Mouse (Mus musculus) hindbrain, embryonic 12.5 days (tissue): ENCODE data around the gene Pcnp. TPM values are rescaled to one million over a fixed set of nuclear protein-coding genes. Genes with fewer than 3 reads are reported as not detected.
A peak's percentile ranks its signal among the peaks of the same experiment; 100 is the strongest.

Experiments used
- ATAC-seq: fragments of 200-750 bp; cut with Nextera tagmentation; 2 replicates; pipeline ENCODE4 v1.8.0; 2017; ENCODE audit warnings: moderate TSS enrichment; ENCODE audit not compliant: low FRiP score
- H3K27ac ChIP-seq: fragments of 300-500 bp; sonication (generic); 2 replicates; pipeline ENCODE4 v1.5.1; 2016; ENCODE audit warnings: mild to moderate bottlenecking
- H3K27me3 ChIP-seq: fragments of 300-500 bp; sonication (generic); 2 replicates; pipeline ENCODE4 v1.6.1; 2016; ENCODE audit warnings: mild to moderate bottlenecking
- H3K36me3 ChIP-seq: fragments of 300-500 bp; sonication (generic); 2 replicates; pipeline ENCODE4 v1.6.1; 2016; ENCODE audit warnings: mild to moderate bottlenecking
- H3K4me1 ChIP-seq: fragments of 300-500 bp; sonication (generic); 2 replicates; pipeline ENCODE4 v1.6.1; 2016
- H3K4me2 ChIP-seq: fragments of 300-500 bp; sonication (generic); replicated peaks from 2 replicates; pipeline ENCODE4 v1.6.1; 2016; ENCODE audit warnings: mild to moderate bottlenecking
- H3K4me3 ChIP-seq: fragments of 300-500 bp; sonication (generic); 2 replicates; pipeline ENCODE4 v1.5.1; 2016; ENCODE audit warnings: mild to moderate bottlenecking
- H3K9ac ChIP-seq: fragments of 300-500 bp; sonication (generic); 2 replicates; pipeline ENCODE4 v1.6.1; 2016; ENCODE audit warnings: mild to moderate bottlenecking, moderate library complexity
- H3K9me3 ChIP-seq: fragments of 300-500 bp; sonication (generic); replicated peaks from 2 replicates; pipeline ENCODE4 v1.6.1; 2016; ENCODE audit warnings: mild to moderate bottlenecking
- WGBS: fragments of 180-500 bp; shearing (Covaris S2); methylation state at CpG from one replicate; pipeline ENCODE4 v1.1.7; 2016; 5-methylcytosine and 5-hydroxymethylcytosine counted together
- polyA plus RNA-seq: library from polyadenylated mRNA; unstranded; fragments of >200 nt; fragmentation: Nextera tagmentation; extraction: Ambion mirVana; gene quantifications from 2 replicates; pipeline ENCODE4 v1.2.1, GENCODE M21; 2016

Pcnp gene
- polyA plus RNA-seq, 1 experiment from 2014 or later: 270 TPM

- H3K27me3 ChIP-seq: no peaks in the 10 kb centered on the region
- H3K9me3 ChIP-seq: no peaks in the 10 kb centered on the region
- WGBS: 56% methylated on average over 12 of the region's 12 CpGs
- H3K4me1 ChIP-seq: peaks cover 20% of the 10 kb centered on the region
- no peak for ATAC-seq
- peak overlapping the region; percentile 79 for H3K4me2 ChIP-seq
- no peak overlapping the region for H3K27ac ChIP-seq
- peak overlapping the region; percentile 92 for H3K9ac ChIP-seq
- peak overlapping the region; percentile 90 for H3K4me3 ChIP-seq
- H3K36me3 ChIP-seq: peaks cover 21% of the 10 kb centered on the region
Measured at GRCm38 (mm10) chr16:56027854-56028629, 1.5 kb downstream of the Pcnp start.

GRCm38 (mm10) chr16:56019660-56020059 is 9.9 kb downstream of the Pcnp start:
- Histone ChIP-seq H3K4me3 (no peak overlapping the region), H3K27me3 (no peaks in the 10 kb centered on the region), H3K9me3 (0 out of 2 replicates have a peak, but pooled peaks cover 4% of the 10 kb centered on the region), H3K27ac (no peak overlapping the region), H3K4me1 (no peaks in the 10 kb centered on the region), H3K36me3 (peaks cover 52% of the 10 kb centered on the region), H3K4me2 (no peak overlapping the region), H3K9ac (no peak overlapping the region)
- no peak for ATAC-seq
- 95% methylated on average over 7 of the region's 7 CpGs for WGBS

- Histone ChIP-seq H3K4me2 (no peak overlapping the region), H3K36me3 (peaks cover 42% of the 10 kb centered on the region), H3K27ac (no peak overlapping the region), H3K4me1 (no peaks in the 10 kb centered on the region), H3K9ac (no peak overlapping the region), H3K4me3 (no peak overlapping the region), H3K9me3 (0 out of 2 replicates have a peak, but pooled peaks cover 4% of the 10 kb centered on the region), H3K27me3 (no peaks in the 10 kb centered on the region)
- 87% methylated on average over 7 of the region's 7 CpGs for WGBS
- ATAC-seq: no peak
Measured at GRCm38 (mm10) chr16:56014076-56014475, 15.5 kb downstream of the Pcnp start.

GRCm38 (mm10) chr16:56012789-56013743 is 16.5 kb downstream of the Pcnp start:
- Histone ChIP-seq H3K4me2 (no peak overlapping the region), H3K27ac (no peak overlapping the region), H3K27me3 (no peaks in the 10 kb centered on the region), H3K4me3 (no peak overlapping the region), H3K36me3 (peaks cover 35% of the 10 kb centered on the region), H3K9ac (no peak overlapping the region), H3K4me1 (no peaks in the 10 kb centered on the region), H3K9me3 (0 out of 2 replicates have a peak, but pooled peaks cover 4% of the 10 kb centered on the region)
- ATAC-seq: no peak
- WGBS: 90% methylated on average over 10 of the region's 10 CpGs

- Histone ChIP-seq H3K27ac (no peak overlapping the region), H3K9ac (no peak overlapping the region), H3K4me3 (no peak overlapping the region), H3K4me2 (no peak overlapping the region), H3K27me3 (no peaks in the 10 kb centered on the region), H3K36me3 (peaks cover 42% of the 10 kb centered on the region), H3K9me3 (no peaks in the 10 kb centered on the region), H3K4me1 (no peaks in the 10 kb centered on the region)
- ATAC-seq: no peak
- WGBS: 97% methylated on average over 1 of the region's 1 CpGs
Measured at GRCm38 (mm10) chr16:56008862-56009261, 20.7 kb downstream of the Pcnp start.

DNA sequence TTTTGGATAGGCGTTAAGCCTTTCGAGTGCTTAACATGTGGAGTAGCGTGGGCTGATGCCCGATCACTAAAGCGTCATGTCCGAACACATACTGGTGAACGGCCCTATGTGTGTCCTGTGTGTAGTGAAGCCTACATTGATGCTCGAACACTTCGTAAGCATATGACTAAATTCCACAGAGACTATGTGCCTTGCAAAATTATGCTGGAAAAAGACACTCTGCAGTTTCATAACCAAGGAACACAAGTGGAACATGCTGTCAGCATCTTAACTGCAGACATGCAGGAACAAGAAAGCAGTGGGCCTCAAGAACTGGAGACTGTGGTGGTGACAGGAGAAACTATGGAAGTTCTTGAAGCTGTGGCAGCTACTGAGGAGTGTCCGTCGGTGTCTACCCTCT is 22.7 kb downstream of the Pcnp start:
- H3K9ac ChIP-seq: no peak overlapping the region
- no peaks in the 10 kb centered on the region for H3K4me1 ChIP-seq
- WGBS: 95% methylated on average over 11 of the region's 11 CpGs
- H3K9me3 ChIP-seq: no peaks in the 10 kb centered on the region
- no peaks in the 10 kb centered on the region for H3K27me3 ChIP-seq
- H3K27ac ChIP-seq: no peak overlapping the region
- H3K4me2 ChIP-seq: no peak overlapping the region
- H3K36me3 ChIP-seq: peaks cover 51% of the 10 kb centered on the region
- H3K4me3 ChIP-seq: no peak overlapping the region
- no peak for ATAC-seq

DNA sequence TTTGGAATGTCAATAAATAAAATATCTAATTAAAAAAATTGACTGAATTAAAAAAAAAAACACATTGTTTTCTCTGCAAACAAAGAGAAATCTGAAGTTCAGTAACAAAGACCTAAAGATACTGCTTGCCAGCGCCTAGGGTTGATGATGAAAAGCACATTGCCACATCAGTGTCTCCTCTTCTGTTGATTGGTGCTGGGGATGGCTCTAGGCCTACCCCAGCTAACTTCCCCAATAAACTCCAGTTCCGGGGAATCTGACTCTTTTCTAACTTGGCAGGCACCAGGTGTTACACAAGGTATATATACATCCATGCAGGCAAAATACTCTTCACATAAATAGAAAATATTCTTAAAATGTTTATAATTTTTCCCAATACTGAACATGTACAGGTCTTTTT is 35.3 kb downstream of the Pcnp start:
- WGBS: 93% methylated on average over 2 of the region's 2 CpGs
- H3K27ac ChIP-seq: no peak overlapping the region
- H3K27me3 ChIP-seq: no peaks in the 10 kb centered on the region
- ATAC-seq: no peak
- no peaks in the 10 kb centered on the region for H3K9me3 ChIP-seq
- H3K9ac ChIP-seq: no peak overlapping the region
- no peak overlapping the region for H3K4me2 ChIP-seq
- H3K4me3 ChIP-seq: no peak overlapping the region
- no peaks in the 10 kb centered on the region for H3K4me1 ChIP-seq
- H3K36me3 ChIP-seq: peaks cover 35% of the 10 kb centered on the region

DNA sequence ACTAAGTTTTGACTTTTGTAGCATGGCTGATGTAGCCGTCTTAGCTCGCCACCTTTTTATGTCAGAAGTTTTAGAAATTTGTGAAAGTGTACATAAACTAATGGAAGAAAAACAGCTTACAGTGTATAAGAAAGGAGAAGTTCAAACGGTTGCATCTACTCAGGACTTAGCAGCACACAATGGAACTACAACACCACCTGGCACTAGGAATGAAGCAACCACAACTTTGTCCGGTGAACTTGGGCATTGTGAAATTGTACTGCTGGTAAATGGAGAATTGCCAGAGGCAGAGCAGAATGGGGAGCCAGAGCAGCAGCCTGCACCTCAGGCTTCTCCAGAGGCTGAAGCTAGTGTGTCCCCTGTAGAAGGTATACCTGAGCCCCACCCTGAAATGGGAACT is 39.2 kb downstream of the Pcnp start:
- Histone ChIP-seq H3K36me3 (peaks cover 31% of the 10 kb centered on the region), H3K27me3 (no peaks in the 10 kb centered on the region), H3K4me1 (no peaks in the 10 kb centered on the region), H3K4me2 (no peak overlapping the region), H3K9me3 (no peaks in the 10 kb centered on the region), H3K9ac (no peak overlapping the region), H3K4me3 (no peak overlapping the region), H3K27ac (no peak overlapping the region)
- ATAC-seq: no peak
- 95% methylated on average over 4 of the region's 4 CpGs for WGBS

DNA sequence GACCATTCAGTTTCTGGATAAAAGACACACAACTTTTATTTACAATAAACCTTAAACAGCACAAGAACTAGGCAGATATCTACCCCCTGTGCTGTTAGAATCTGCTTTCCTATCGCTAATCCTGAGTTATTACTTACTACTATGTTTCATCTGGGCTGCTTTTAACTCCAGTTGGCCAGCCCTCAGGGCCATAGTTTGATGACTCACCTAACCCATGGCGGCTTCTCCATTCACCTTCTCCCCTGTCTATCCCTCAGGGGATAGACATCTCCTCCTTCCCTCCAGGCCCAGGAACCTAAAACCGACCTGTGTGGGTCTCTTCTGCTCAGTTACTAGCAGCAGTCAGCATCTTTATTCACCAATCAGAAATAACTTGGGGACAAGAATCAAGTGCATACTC is 43.5 kb downstream of the Pcnp start:
- H3K27ac ChIP-seq: no peak overlapping the region
- no peaks in the 10 kb centered on the region for H3K9me3 ChIP-seq
- no peak overlapping the region for H3K4me2 ChIP-seq
- no peak overlapping the region for H3K4me3 ChIP-seq
- H3K4me1 ChIP-seq: no peaks in the 10 kb centered on the region
- no peak for ATAC-seq
- 91% methylated on average over 3 of the region's 3 CpGs for WGBS
- H3K9ac ChIP-seq: no peak overlapping the region
- no peaks in the 10 kb centered on the region for H3K27me3 ChIP-seq
- H3K36me3 ChIP-seq: peaks cover 37% of the 10 kb centered on the region

DNA sequence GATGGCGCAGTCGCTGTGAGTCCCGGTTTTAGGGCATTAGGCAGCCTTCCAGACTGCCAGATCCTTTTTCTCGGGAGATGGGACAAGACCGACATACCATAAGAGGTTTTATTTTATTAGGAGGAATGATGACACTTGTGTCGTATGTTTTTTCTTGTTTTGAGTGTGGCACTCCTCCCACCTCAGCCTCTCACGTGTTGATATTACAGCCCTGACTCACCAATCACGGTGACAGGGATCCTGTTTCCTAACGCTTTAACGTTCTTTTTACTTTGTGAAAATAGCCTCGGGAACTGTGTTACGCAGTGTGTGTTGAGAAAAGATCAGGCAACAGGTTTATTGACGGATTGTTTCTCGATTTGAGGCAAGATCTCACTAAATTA is 54.6 kb downstream of the Pcnp start:
- Histone ChIP-seq H3K9ac (peak overlapping the region; percentile 95), H3K27ac (peak overlapping the region; percentile 83; the same call in 1 of the 2 replicates), H3K36me3 (peaks cover 28% of the 10 kb centered on the region), H3K4me2 (peak overlapping the region; percentile 78), H3K27me3 (no peaks in the 10 kb centered on the region), H3K4me3 (peak overlapping the region; percentile 97), H3K9me3 (no peaks in the 10 kb centered on the region), H3K4me1 (peaks cover 16% of the 10 kb centered on the region)
- no peak; the same call in 1 of the 2 replicates for ATAC-seq
- WGBS: 10% methylated on average over 14 of the region's 14 CpGs

GRCm38 (mm10) chr16:55974256-55974902 is 55.2 kb downstream of the Pcnp start:
- Histone ChIP-seq H3K9ac (peak overlapping the region; percentile 95), H3K4me3 (peak overlapping the region; percentile 97), H3K36me3 (peaks cover 34% of the 10 kb centered on the region), H3K9me3 (no peaks in the 10 kb centered on the region), H3K4me1 (peaks cover 16% of the 10 kb centered on the region), H3K27ac (peak overlapping the region; percentile 83), H3K27me3 (no peaks in the 10 kb centered on the region), H3K4me2 (peak overlapping the region; percentile 78)
- whole genome bisulfite sequencing: 1% methylated on average over 44 of the region's 55 CpGs
- peak; percentile 77 for ATAC-seq
